Mouse (Mus musculus): ENCODE data around the gene Cflar. TPM values are rescaled to one million over a fixed set of nuclear protein-coding genes. Genes with fewer than 3 reads are reported as not detected.
"Not testable (repeated sequence)": the region's sequence is repeated elsewhere in the genome, so short reads cannot be mapped to it uniquely, and the experiment has no call there.

The Cflar gene
- polyA plus RNA-seq, 1 experiment: 7.1 TPM

DNA sequence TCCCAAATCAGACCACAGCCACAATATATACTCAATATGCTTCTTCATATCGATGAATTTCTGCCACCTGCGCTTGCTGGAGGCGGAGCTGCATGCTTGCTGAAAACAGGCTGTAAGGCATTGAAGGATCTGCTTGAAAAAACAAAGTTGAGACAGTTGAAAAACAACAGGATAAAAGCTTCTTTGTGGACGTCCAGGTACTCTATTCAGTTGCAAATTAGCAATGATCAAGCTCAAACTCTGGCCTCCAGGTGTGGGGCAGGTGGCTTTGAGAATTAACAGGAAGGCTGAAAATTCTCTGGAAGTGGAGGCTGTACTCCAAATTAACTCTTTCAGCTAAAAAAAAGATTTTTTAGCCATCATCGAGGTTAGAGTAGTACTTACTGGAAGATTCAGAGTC lies 51.3 kb downstream of the Cflar start:
- H3K27ac ChIP-seq (ENCODE audit: control insufficient read depth, insufficient read depth, low read depth, low read length): no peak overlapping the region
- H3K4me1 ChIP-seq (ENCODE audit: control insufficient read depth, insufficient read depth, low read length): no peaks in the 10 kb centered on the region
- TF ChIP-seq POLR2A (IDR thresholded peaks at IDR 0.05; ENCODE audit: control insufficient read depth, low read depth, low read length) (no peak), CTCF (IDR thresholded peaks at IDR 0.05; ENCODE audit: control insufficient read depth, insufficient read depth, insufficient replicate concordance, low read depth, low read length) (no peak)
- no peaks in the 10 kb centered on the region for H3K27me3 ChIP-seq (ENCODE audit: control insufficient read depth, insufficient read depth, low read length)
- no peak overlapping the region for H3K4me3 ChIP-seq (ENCODE audit: control insufficient read depth, low read depth, low read length)
- H3K36me3 ChIP-seq (ENCODE audit: control insufficient read depth, insufficient read depth, low read length): no peaks in the 10 kb centered on the region

DNA sequence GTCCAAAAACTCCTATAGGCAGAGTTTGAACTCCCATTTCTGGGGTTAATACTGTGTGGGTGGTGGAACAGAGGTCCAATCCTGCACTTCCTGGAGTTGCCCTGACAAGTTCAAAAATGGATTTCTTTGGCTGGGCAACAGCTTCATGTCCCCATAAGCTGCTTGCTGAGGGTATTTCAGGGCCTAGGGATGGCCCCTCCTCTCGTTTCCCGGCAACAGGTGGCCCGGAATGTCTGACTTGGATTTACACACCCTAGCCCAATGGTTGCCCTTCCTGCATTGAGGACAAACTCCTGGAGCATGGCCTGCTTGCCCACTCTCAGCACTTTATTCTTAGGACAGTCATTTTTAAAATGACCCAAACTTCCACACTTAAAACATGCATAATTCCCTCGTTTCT lies 55.1 kb downstream of the Cflar start:
- not testable (repeated sequence) for H3K27me3 ChIP-seq (ENCODE audit: control insufficient read depth, insufficient read depth, low read length); H3K27ac ChIP-seq (ENCODE audit: control insufficient read depth, insufficient read depth, low read depth, low read length); H3K4me3 ChIP-seq (ENCODE audit: control insufficient read depth, low read depth, low read length); H3K36me3 ChIP-seq (ENCODE audit: control insufficient read depth, insufficient read depth, low read length); H3K4me1 ChIP-seq (ENCODE audit: control insufficient read depth, insufficient read depth, low read length)

DNA sequence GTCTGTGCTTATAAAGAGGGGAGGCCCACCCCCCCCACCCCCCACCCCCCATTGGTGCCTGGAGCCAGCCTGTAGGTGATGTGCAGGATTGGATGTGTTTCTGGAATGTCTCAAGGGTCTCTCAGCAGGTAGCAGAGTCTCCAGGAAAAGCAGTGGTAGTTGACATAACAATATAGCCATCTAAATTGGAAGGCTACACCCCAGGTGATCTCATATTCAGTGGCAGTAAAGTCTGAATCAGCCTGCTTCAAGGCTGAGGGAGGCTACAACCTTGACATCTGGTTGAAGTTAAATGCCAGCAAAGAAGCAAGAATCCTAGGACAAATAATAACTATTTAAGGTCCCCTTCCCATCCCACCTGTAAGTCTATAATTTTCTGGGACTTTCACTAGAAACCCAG lies 57.8 kb downstream of the Cflar start:
- TF ChIP-seq POLR2A (IDR thresholded peaks at IDR 0.05; ENCODE audit: control insufficient read depth, low read depth, low read length) (no peak), CTCF (IDR thresholded peaks at IDR 0.05; ENCODE audit: control insufficient read depth, insufficient read depth, insufficient replicate concordance, low read depth, low read length) (no peak)
- no peaks in the 10 kb centered on the region for H3K36me3 ChIP-seq (ENCODE audit: control insufficient read depth, insufficient read depth, low read length)
- H3K27ac ChIP-seq (ENCODE audit: control insufficient read depth, insufficient read depth, low read depth, low read length): no peak overlapping the region
- no peak overlapping the region for H3K4me3 ChIP-seq (ENCODE audit: control insufficient read depth, low read depth, low read length)
- H3K27me3 ChIP-seq (ENCODE audit: control insufficient read depth, insufficient read depth, low read length): no peaks in the 10 kb centered on the region
- H3K4me1 ChIP-seq (ENCODE audit: control insufficient read depth, insufficient read depth, low read length): no peaks in the 10 kb centered on the region

DNA sequence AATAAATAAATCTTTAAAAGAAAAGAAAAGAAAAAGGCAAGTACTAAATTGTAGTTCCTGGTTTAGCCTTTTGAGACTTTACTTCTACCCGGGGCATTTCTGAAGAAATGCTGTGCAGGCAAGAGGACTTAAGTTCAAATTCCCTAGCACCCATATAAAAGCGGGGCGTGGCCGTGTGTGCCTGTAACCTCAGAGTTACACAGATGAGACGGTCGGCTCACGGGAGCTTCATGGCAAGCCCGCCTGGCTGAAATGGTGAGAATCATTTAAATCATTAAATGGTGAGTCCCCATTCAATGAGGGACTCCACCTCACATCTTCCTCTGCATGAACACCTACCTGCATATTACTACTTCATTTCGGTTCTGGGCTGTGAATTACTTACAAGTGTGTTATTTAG lies 58.4 kb downstream of the Cflar start:
- Histone ChIP-seq H3K27ac (ENCODE audit: control insufficient read depth, insufficient read depth, low read depth, low read length) (no peak overlapping the region), H3K4me1 (ENCODE audit: control insufficient read depth, insufficient read depth, low read length) (no peaks in the 10 kb centered on the region), H3K27me3 (ENCODE audit: control insufficient read depth, insufficient read depth, low read length) (no peaks in the 10 kb centered on the region), H3K4me3 (ENCODE audit: control insufficient read depth, low read depth, low read length) (no peak overlapping the region), H3K36me3 (ENCODE audit: control insufficient read depth, insufficient read depth, low read length) (no peaks in the 10 kb centered on the region)
- TF ChIP-seq POLR2A (IDR thresholded peaks at IDR 0.05; ENCODE audit: control insufficient read depth, low read depth, low read length): no peak
- TF ChIP-seq CTCF (IDR thresholded peaks at IDR 0.05; ENCODE audit: control insufficient read depth, insufficient read depth, insufficient replicate concordance, low read depth, low read length): no peak

DNA sequence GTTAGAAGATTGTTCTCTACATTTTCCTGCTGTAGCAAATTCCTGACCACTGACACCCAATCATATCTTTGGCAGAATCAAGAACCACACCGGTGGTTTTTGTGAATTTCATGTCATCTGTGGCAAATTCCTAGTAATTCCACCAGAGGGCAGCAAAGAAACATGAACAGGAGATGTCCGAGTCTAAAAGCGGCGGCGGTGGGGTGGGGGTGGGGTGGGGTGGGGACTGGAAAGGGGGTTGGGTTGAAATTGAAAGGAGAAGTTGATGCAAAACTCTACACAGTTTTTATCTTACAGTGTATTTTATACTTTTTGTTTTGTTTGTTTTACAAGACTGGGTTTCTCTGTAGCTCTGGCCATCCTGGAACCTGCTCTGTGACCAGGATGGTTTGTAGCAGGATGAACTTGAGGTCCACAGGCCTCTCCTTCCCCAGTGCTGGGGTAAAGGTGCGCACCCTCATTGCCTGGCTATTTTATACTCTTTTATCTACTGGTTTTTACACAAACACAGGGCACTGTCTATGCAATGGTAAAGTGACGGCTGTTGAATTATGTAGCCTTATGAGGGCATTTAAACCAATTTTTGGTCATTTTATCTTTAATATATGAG lies 58.9 kb downstream of the Cflar start:
- no peak for TF ChIP-seq CTCF (IDR thresholded peaks at IDR 0.05; ENCODE audit: control insufficient read depth, insufficient read depth, insufficient replicate concordance, low read depth, low read length)
- TF ChIP-seq POLR2A (IDR thresholded peaks at IDR 0.05; ENCODE audit: control insufficient read depth, low read depth, low read length): no peak
- Histone ChIP-seq H3K4me1 (ENCODE audit: control insufficient read depth, insufficient read depth, low read length) (no peaks in the 10 kb centered on the region), H3K36me3 (ENCODE audit: control insufficient read depth, insufficient read depth, low read length) (no peaks in the 10 kb centered on the region), H3K27me3 (ENCODE audit: control insufficient read depth, insufficient read depth, low read length) (no peaks in the 10 kb centered on the region), H3K4me3 (ENCODE audit: control insufficient read depth, low read depth, low read length) (no peak overlapping the region), H3K27ac (ENCODE audit: control insufficient read depth, insufficient read depth, low read depth, low read length) (no peak overlapping the region)

DNA sequence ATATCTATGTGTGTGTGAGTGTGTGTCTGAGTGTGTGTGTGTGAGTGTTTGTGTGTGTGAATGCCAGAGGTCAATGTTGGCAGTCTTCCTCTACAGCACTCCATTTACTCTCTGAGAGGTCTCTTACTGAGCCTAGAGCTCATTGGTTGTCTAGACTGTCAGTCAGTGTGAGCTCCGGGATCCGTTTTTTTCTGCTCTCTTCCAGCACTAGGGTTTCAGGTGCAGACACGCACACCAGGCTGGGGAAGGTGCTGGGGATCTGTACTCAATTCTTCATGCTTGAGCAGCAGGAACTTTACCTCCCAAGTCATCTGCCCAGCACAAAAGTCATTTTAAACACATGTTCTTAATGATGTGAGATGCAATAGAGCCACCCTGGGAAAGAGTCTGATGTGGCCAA lies 60.8 kb downstream of the Cflar start:
- no peak overlapping the region for H3K27ac ChIP-seq (ENCODE audit: control insufficient read depth, insufficient read depth, low read depth, low read length)
- H3K27me3 ChIP-seq (ENCODE audit: control insufficient read depth, insufficient read depth, low read length): no peaks in the 10 kb centered on the region
- no peak overlapping the region for H3K4me3 ChIP-seq (ENCODE audit: control insufficient read depth, low read depth, low read length)
- no peak for TF ChIP-seq POLR2A (IDR thresholded peaks at IDR 0.05; ENCODE audit: control insufficient read depth, low read depth, low read length)
- TF ChIP-seq CTCF (IDR thresholded peaks at IDR 0.05; ENCODE audit: control insufficient read depth, insufficient read depth, insufficient replicate concordance, low read depth, low read length): no peak
- no peaks in the 10 kb centered on the region for H3K4me1 ChIP-seq (ENCODE audit: control insufficient read depth, insufficient read depth, low read length)
- no peaks in the 10 kb centered on the region for H3K36me3 ChIP-seq (ENCODE audit: control insufficient read depth, insufficient read depth, low read length)

DNA sequence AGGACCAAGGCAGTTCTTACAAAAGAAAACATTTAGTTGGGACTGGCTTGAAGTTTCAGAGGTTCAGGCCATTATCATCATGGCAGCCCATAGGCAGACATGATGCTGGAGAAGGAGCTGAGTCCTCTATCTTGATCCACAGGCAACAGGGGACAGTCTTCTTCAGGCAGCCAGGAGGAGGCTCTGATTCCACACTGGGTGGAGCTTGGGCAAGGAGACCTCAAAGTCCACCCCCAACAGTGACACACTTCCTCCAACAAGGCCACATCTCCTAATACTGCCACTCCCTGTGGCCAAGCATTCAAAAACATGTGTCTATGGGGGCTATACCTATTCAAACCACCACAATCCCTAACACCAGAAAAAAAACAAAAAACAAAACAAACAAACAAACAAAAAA lies 62.0 kb downstream of the Cflar start:
- H3K36me3 ChIP-seq (ENCODE audit: control insufficient read depth, insufficient read depth, low read length): no peaks in the 10 kb centered on the region
- H3K4me3 ChIP-seq (ENCODE audit: control insufficient read depth, low read depth, low read length): no peak overlapping the region
- no peak overlapping the region for H3K27ac ChIP-seq (ENCODE audit: control insufficient read depth, insufficient read depth, low read depth, low read length)
- TF ChIP-seq POLR2A (IDR thresholded peaks at IDR 0.05; ENCODE audit: control insufficient read depth, low read depth, low read length): no peak
- TF ChIP-seq CTCF (IDR thresholded peaks at IDR 0.05; ENCODE audit: control insufficient read depth, insufficient read depth, insufficient replicate concordance, low read depth, low read length): no peak
- H3K27me3 ChIP-seq (ENCODE audit: control insufficient read depth, insufficient read depth, low read length): no peaks in the 10 kb centered on the region
- H3K4me1 ChIP-seq (ENCODE audit: control insufficient read depth, insufficient read depth, low read length): no peaks in the 10 kb centered on the region

DNA sequence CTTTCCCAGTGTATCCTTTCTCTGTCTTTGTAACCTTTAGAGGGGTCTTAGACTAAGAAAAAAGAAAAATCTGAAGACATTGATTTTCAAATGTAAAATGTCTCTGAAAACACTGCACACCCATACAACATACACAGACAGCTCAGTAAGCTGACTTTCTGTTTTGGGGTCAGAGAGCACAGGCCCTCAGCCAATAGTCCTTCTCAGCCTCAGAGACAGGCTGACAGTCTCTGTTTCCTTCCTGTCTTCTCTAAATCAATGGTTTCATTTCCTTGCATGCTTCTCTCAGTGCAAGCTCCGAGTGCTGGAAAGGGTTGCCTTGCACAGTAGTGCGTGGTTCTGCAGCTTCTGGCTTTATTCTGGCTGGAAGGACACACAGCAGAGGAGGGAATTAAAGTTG lies 62.6 kb downstream of the Cflar start:
- Histone ChIP-seq H3K4me1 (ENCODE audit: control insufficient read depth, insufficient read depth, low read length) (no peaks in the 10 kb centered on the region), H3K4me3 (ENCODE audit: control insufficient read depth, low read depth, low read length) (no peak overlapping the region)
- TF ChIP-seq CTCF (IDR thresholded peaks at IDR 0.05; ENCODE audit: control insufficient read depth, insufficient read depth, insufficient replicate concordance, low read depth, low read length) (no peak), POLR2A (IDR thresholded peaks at IDR 0.05; ENCODE audit: control insufficient read depth, low read depth, low read length) (no peak)

More for the DNA sequence above, 62.6 kb downstream of the Cflar start:
- Histone ChIP-seq H3K27me3 (ENCODE audit: control insufficient read depth, insufficient read depth, low read length) (no peaks in the 10 kb centered on the region), H3K27ac (ENCODE audit: control insufficient read depth, insufficient read depth, low read depth, low read length) (no peak overlapping the region), H3K36me3 (ENCODE audit: control insufficient read depth, insufficient read depth, low read length) (no peaks in the 10 kb centered on the region)
